Mouse (Mus musculus) liver, embryonic 16.5 days (tissue): ENCODE results near the gene Fkbp1a. TPM values are rescaled to one million over a fixed set of nuclear protein-coding genes. Genes with fewer than 3 reads are reported as not detected.

Experiments used
- ATAC-seq: fragments of 200-750 bp; cut with Nextera tagmentation; 2 replicates; pipeline ENCODE4 v1.8.0; 2017; ENCODE audit warnings: low read depth, mild to moderate bottlenecking, moderate number of reproducible peaks, moderate library complexity
- H3K27ac ChIP-seq: fragments of 300-500 bp; sonication (generic); 2 replicates; pipeline ENCODE4 v1.5.1; 2014; ENCODE audit warnings: mild to moderate bottlenecking, low read length
- H3K27me3 ChIP-seq: fragments of 300-500 bp; sonication (generic); 2 replicates; pipeline ENCODE4 v1.6.1; 2014; ENCODE audit warnings: low read depth, low read length, mixed read lengths; ENCODE audit not compliant: control insufficient read depth, insufficient read depth
- H3K36me3 ChIP-seq: fragments of 300-500 bp; sonication (generic); 2 replicates; pipeline ENCODE4 v1.6.1; 2014; ENCODE audit warnings: mild to moderate bottlenecking; ENCODE audit not compliant: control insufficient read depth, insufficient read depth
- H3K4me1 ChIP-seq: fragments of 300-500 bp; sonication (generic); 2 replicates; pipeline ENCODE4 v1.6.1; 2014; ENCODE audit warnings: low read depth, low read length, mixed read lengths; ENCODE audit not compliant: control insufficient read depth
- H3K4me2 ChIP-seq: fragments of 300-500 bp; sonication (generic); 2 replicates; pipeline ENCODE4 v1.6.1; 2014; ENCODE audit warnings: low read depth, low read length, mixed read lengths
- H3K4me3 ChIP-seq: fragments of 300-500 bp; sonication (generic); 2 replicates; pipeline ENCODE4 v1.5.1; 2014; ENCODE audit warnings: low read depth, mild to moderate bottlenecking, low read length
- H3K9ac ChIP-seq: fragments of 300-500 bp; sonication (generic); 2 replicates; pipeline ENCODE4 v1.6.1; 2014; ENCODE audit warnings: low read depth, low read length
- H3K9me3 ChIP-seq: fragments of 300-500 bp; sonication (generic); replicated peaks from 2 replicates; pipeline ENCODE4 v1.6.1; 2016; ENCODE audit warnings: low read length; ENCODE audit not compliant: control insufficient read depth
- WGBS: fragments of 180-500 bp; shearing (Covaris S2); extraction: QIAGEN DNeasy Blood & Tissue Kit; methylation state at CpG from one replicate; pipeline ENCODE4 v1.1.7; 2014; ENCODE audit not compliant: insufficient replicate concordance; 5-methylcytosine and 5-hydroxymethylcytosine counted together
- polyA plus RNA-seq: library from polyadenylated mRNA; unstranded; fragments of >200 nt; fragmentation: Nextera tagmentation; extraction: Ambion mirVana; gene quantifications from 2 replicates; pipeline ENCODE4 v1.2.1, GENCODE M21; 2015

The Fkbp1a gene
- polyA plus RNA-seq, 1 experiment from 2014 or later, result 114 TPM

DNA sequence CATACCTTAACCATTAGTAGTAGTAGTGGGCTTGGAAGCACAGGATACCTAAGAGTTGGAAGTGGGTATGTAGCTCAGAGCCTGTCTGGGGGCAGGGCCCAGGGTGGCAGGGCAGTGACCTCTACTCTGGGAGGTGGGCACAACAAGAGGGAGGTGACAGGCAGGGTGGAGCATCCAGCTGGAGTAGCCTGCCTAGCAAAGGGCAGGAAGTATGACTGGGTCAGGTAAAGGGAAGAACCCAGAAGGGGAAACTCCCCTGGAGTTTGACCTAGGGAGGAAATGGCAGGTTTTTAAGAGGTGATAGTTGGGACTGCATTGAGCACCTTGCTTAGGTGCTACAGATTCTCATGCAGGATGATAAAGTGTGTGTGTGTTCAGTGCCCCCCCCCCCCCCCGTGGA is 38.7 kb downstream of the Fkbp1a start:
- Histone ChIP-seq H3K36me3 (no peaks in the 10 kb centered on the region), H3K4me1 (no peaks in the 10 kb centered on the region), H3K27me3 (no peaks in the 10 kb centered on the region), H3K4me3 (no peak overlapping the region), H3K27ac (no peak overlapping the region), H3K4me2 (no peak overlapping the region), H3K9ac (no peak overlapping the region), H3K9me3 (no peaks in the 10 kb centered on the region)
- ATAC-seq, result no peak
- 17% methylated on average over 1 of the region's 1 CpGs for WGBS

DNA sequence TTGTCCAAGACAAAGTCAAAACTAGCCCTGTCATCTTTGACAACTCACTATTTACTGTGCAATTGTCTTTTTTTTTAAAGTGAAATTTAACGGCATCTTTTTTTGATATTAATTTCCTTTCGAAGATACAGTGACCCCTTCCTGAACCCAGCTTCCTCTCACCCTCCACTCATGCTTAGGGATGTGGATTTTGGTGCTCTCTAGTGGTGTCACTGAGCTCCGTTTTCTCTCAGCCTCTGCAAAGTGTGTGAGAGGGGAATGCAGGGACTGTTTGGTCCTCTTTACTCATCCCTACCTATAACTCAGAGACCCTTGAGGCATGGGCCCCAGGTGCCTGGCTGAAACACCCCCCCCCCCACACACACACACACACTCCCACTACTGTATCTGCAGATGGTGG is 43.7 kb downstream of the Fkbp1a start:
- no peak overlapping the region for H3K9ac ChIP-seq
- no peak overlapping the region for H3K4me3 ChIP-seq
- H3K4me1 ChIP-seq, result no peaks in the 10 kb centered on the region
- ATAC-seq, result no peak
- no peak overlapping the region for H3K4me2 ChIP-seq
- no peaks in the 10 kb centered on the region for H3K9me3 ChIP-seq
- H3K36me3 ChIP-seq, result no peaks in the 10 kb centered on the region
- 38% methylated on average over 3 of the region's 3 CpGs for WGBS
- no peaks in the 10 kb centered on the region for H3K27me3 ChIP-seq
- no peak overlapping the region for H3K27ac ChIP-seq

DNA sequence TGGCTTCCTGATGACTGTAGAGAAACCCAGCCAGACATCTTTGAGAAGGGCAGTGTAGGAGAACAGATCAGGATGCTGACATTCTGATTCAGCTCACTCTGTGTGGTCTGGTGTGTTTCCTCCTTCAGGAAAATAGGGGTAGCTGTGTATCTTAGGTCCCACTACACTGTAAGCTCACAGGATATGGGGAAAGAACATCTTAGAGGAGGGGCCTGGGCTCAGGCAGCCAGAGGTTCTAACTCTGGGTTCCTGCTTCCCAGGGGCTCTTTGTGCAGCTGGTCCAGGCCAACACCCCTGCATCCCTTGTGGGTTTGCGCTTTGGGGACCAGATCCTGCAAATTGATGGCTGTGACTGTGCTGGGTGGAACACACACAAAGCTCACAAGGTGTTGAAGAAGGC is 44.5 kb downstream of the Fkbp1a start:
- ATAC-seq, result no peak
- no peaks in the 10 kb centered on the region for H3K36me3 ChIP-seq
- H3K4me1 ChIP-seq, result no peaks in the 10 kb centered on the region
- H3K9ac ChIP-seq, result no peak overlapping the region
- H3K9me3 ChIP-seq, result no peaks in the 10 kb centered on the region
- H3K27me3 ChIP-seq, result no peaks in the 10 kb centered on the region
- H3K4me2 ChIP-seq, result no peak overlapping the region
- 54% methylated on average over 1 of the region's 1 CpGs for WGBS
- H3K27ac ChIP-seq, result no peak overlapping the region
- no peak overlapping the region for H3K4me3 ChIP-seq

DNA sequence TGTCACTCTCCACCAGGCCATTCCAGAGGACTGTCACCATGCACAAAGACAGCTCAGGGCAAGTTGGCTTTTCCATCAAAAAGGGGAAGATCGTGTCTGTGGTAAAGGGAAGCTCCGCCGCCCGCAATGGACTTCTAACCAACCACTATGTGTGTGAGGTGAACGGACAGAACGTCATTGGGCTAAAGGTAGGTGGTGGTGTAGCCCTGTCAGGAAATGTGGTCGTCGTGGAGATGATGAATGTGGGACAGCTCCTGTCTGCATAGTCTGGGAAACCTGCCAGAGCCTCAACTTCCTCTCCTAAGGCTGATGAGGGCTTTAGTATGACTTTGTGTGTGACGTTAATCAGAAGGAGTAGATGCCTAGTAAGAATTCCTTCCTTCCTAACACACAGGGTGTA is 45.0 kb downstream of the Fkbp1a start:
- no peaks in the 10 kb centered on the region for H3K9me3 ChIP-seq
- no peak overlapping the region for H3K27ac ChIP-seq
- H3K4me3 ChIP-seq, result no peak overlapping the region
- no peak for ATAC-seq
- H3K27me3 ChIP-seq, result no peaks in the 10 kb centered on the region
- no peaks in the 10 kb centered on the region for H3K4me1 ChIP-seq
- WGBS, result 14% methylated on average over 9 of the region's 9 CpGs
- H3K9ac ChIP-seq, result no peak overlapping the region
- no peaks in the 10 kb centered on the region for H3K36me3 ChIP-seq
- no peak overlapping the region for H3K4me2 ChIP-seq

DNA sequence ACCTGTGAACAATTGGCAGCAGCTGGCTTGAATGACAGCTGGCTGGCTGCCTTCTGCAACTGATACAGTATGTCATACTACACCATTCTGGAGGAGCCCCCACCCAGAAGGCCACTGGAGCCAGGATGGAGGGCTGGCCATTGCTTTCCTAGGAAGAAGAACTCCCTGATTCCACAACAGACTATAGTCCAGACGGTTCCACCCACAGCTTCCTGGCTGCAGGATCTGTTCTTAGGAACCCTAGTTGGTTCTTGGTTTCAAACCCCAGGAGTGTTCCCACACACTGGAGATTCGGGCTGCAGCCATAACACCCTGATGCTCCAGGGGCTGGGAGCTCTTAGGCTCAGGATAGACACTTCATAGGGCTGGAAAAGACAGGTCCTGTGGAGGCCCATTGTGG is 55.8 kb downstream of the Fkbp1a start:
- Histone ChIP-seq H3K9ac (no peak overlapping the region), H3K9me3 (no peaks in the 10 kb centered on the region), H3K36me3 (no peaks in the 10 kb centered on the region), H3K4me3 (no peak overlapping the region), H3K27me3 (no peaks in the 10 kb centered on the region), H3K4me2 (no peak overlapping the region), H3K4me1 (no peaks in the 10 kb centered on the region), H3K27ac (no peak overlapping the region)
- no peak for ATAC-seq
- 36% methylated on average over 2 of the region's 2 CpGs for WGBS

DNA sequence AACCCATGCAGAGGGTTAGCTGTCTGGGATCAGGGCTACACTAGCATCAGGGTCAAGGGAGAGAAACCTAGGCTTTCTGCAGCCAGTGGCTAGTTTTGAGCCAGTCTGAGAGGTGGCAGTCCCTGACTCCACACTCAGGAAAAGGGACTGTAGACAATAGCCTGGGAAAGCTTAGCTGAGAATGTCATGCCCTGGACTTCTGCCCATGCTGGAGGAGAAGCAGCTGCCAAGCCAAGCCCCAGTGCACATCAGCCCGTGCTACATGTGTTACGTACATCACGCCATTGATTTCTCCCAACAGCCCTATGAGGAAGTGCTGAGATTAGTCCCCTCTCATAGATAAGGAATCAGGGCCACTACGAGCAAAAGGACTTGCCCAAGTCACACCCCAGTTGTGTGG is 59.8 kb downstream of the Fkbp1a start:
- no peak overlapping the region for H3K9ac ChIP-seq
- H3K4me3 ChIP-seq, result no peak overlapping the region
- no peak overlapping the region for H3K4me2 ChIP-seq
- no peaks in the 10 kb centered on the region for H3K9me3 ChIP-seq
- WGBS, result 27% methylated on average over 4 of the region's 4 CpGs
- no peaks in the 10 kb centered on the region for H3K36me3 ChIP-seq
- H3K27ac ChIP-seq, result no peak overlapping the region
- H3K4me1 ChIP-seq, result no peaks in the 10 kb centered on the region
- ATAC-seq, result no peak
- no peaks in the 10 kb centered on the region for H3K27me3 ChIP-seq

DNA sequence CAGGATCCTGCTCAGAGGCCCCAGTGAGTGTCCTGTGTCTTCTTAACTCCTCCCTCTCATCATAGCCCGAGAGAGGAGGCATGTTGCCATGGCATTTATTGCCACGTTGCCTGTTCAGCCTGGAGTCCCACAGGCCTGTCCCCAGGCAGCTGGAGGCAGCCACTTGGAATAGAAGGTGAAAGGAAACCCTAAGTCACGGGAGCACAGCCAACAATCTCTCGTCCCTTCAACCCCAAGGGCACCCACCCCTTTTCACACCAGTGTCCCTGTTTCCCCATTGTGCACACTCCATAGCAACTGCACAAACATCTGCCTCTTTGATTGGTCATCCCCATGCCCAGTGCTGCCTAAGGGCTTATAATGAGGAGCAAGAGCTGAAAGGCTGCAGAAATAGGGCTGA is 61.3 kb downstream of the Fkbp1a start:
- H3K9ac ChIP-seq, result no peak overlapping the region
- H3K36me3 ChIP-seq, result no peaks in the 10 kb centered on the region
- no peaks in the 10 kb centered on the region for H3K9me3 ChIP-seq
- H3K4me1 ChIP-seq, result no peaks in the 10 kb centered on the region
- H3K27me3 ChIP-seq, result no peaks in the 10 kb centered on the region
- H3K4me2 ChIP-seq, result no peak overlapping the region
- 43% methylated on average over 4 of the region's 4 CpGs for WGBS
- H3K27ac ChIP-seq, result no peak overlapping the region
- no peak overlapping the region for H3K4me3 ChIP-seq
- no peak for ATAC-seq

DNA sequence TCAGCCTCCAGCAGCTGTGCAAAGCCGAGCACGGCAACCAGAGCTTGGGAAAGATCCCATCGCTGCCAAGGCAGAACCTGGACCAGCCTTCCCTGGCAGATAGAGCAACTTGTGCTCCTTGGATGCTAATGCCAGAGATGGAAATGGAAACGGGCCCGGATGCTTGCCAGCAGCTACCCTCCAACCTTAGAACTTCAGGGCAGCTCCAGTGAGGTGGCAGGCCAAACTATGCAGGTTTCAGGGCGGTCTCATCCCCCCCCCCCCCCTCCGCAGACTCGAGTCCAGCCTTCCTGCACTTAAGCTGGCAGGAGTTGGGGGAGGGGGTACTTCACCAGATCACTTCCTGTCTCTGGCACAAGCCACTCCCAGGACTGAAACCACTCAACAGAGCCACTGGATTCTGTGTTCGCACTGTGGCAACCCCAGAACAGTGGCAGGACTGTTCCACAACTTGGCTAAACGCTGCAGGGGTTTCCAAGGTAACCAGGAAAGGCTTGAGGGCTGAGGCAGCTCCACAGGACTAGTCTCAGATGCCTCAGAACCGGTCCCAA is 63.2 kb downstream of the Fkbp1a start:
- no peak overlapping the region for H3K4me3 ChIP-seq
- no peak overlapping the region for H3K9ac ChIP-seq
- no peak overlapping the region for H3K4me2 ChIP-seq
- no peaks in the 10 kb centered on the region for H3K36me3 ChIP-seq
- ATAC-seq, result no peak
- WGBS, result 25% methylated on average over 11 of the region's 11 CpGs
- no peaks in the 10 kb centered on the region for H3K9me3 ChIP-seq
- H3K27ac ChIP-seq, result no peak overlapping the region
- H3K4me1 ChIP-seq, result no peaks in the 10 kb centered on the region
- no peaks in the 10 kb centered on the region for H3K27me3 ChIP-seq

DNA sequence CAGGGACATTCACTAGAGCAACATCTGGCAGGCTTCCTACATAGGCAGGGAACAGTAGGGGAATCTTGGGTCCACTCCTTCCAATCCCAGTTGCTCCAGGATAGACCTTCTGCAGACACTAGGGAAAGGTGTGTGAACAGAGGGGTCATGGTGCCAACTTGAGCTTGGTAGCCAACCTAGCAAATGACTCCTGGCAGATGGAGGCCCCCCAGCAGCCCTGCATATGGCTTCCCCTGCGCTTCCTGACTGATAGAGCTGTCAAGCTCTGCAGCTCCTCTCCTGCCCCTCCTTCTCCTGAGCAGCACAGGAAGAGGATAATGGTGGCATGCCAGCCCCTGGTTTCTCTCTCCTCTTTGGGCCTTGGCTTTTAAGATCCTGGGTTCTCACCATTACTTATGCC is 66.2 kb downstream of the Fkbp1a start:
- ATAC-seq, result no peak
- no peak overlapping the region for H3K27ac ChIP-seq
- H3K27me3 ChIP-seq, result no peaks in the 10 kb centered on the region
- H3K36me3 ChIP-seq, result no peaks in the 10 kb centered on the region
- H3K4me1 ChIP-seq, result no peaks in the 10 kb centered on the region
- WGBS, result 22% methylated on average over 1 of the region's 1 CpGs
- H3K9me3 ChIP-seq, result no peaks in the 10 kb centered on the region
- H3K9ac ChIP-seq, result no peak overlapping the region
- no peak overlapping the region for H3K4me3 ChIP-seq
- H3K4me2 ChIP-seq, result no peak overlapping the region
